Mouse (Mus musculus) embryonic facial prominence, embryonic 12.5 days (tissue): ENCODE data around the gene Zeb2. TPM values are rescaled to one million over a fixed set of nuclear protein-coding genes. Genes with fewer than 3 reads are reported as not detected.

Experiments
- ATAC-seq: fragments of 200-750 bp; cut with Nextera tagmentation; 2 replicates; pipeline ENCODE4 v1.8.0; 2017; ENCODE audit not compliant: insufficient number of reproducible peaks, insufficient read depth, low FRiP score, low TSS enrichment
- H3K27ac ChIP-seq: fragments of 300-500 bp; sonication (generic); 2 replicates; pipeline ENCODE4 v1.5.1; 2016; ENCODE audit warnings: mild to moderate bottlenecking
- H3K27me3 ChIP-seq: fragments of 300-500 bp; sonication (generic); 2 replicates; pipeline ENCODE4 v1.6.1; 2016; ENCODE audit warnings: mild to moderate bottlenecking, moderate library complexity
- H3K36me3 ChIP-seq: fragments of 300-500 bp; sonication (generic); 2 replicates; pipeline ENCODE4 v1.6.1; 2016; ENCODE audit warnings: mild to moderate bottlenecking
- H3K4me1 ChIP-seq: fragments of 300-500 bp; sonication (generic); 2 replicates; pipeline ENCODE4 v1.6.1; 2016
- H3K4me2 ChIP-seq: fragments of 300-500 bp; sonication (generic); replicated peaks from 2 replicates; pipeline ENCODE4 v1.6.1; 2016; ENCODE audit warnings: mild to moderate bottlenecking, moderate library complexity
- H3K4me3 ChIP-seq: fragments of 300-500 bp; sonication (generic); 2 replicates; pipeline ENCODE4 v1.5.1; 2016; ENCODE audit warnings: mild to moderate bottlenecking
- H3K9ac ChIP-seq: fragments of 300-500 bp; sonication (generic); 2 replicates; pipeline ENCODE4 v1.6.1; 2016; ENCODE audit warnings: mild to moderate bottlenecking, moderate library complexity
- H3K9me3 ChIP-seq: fragments of 300-500 bp; sonication (generic); 2 replicates; pipeline ENCODE4 v1.6.1; 2016; ENCODE audit warnings: mild to moderate bottlenecking, moderate library complexity
- WGBS: fragments of 180-500 bp; shearing (Covaris S2); methylation state at CpG from one replicate; pipeline ENCODE4 v1.1.7; 2016; 5-methylcytosine and 5-hydroxymethylcytosine counted together
- polyA plus RNA-seq: library from polyadenylated mRNA; unstranded; fragments of >200 nt; fragmentation: Nextera tagmentation; extraction: Ambion mirVana; gene quantifications from 2 replicates; pipeline ENCODE4 v1.2.1, GENCODE M21; 2016

The Zeb2 gene
- polyA plus RNA-seq, 1 experiment from 2014 or later, result 49.3 TPM

DNA sequence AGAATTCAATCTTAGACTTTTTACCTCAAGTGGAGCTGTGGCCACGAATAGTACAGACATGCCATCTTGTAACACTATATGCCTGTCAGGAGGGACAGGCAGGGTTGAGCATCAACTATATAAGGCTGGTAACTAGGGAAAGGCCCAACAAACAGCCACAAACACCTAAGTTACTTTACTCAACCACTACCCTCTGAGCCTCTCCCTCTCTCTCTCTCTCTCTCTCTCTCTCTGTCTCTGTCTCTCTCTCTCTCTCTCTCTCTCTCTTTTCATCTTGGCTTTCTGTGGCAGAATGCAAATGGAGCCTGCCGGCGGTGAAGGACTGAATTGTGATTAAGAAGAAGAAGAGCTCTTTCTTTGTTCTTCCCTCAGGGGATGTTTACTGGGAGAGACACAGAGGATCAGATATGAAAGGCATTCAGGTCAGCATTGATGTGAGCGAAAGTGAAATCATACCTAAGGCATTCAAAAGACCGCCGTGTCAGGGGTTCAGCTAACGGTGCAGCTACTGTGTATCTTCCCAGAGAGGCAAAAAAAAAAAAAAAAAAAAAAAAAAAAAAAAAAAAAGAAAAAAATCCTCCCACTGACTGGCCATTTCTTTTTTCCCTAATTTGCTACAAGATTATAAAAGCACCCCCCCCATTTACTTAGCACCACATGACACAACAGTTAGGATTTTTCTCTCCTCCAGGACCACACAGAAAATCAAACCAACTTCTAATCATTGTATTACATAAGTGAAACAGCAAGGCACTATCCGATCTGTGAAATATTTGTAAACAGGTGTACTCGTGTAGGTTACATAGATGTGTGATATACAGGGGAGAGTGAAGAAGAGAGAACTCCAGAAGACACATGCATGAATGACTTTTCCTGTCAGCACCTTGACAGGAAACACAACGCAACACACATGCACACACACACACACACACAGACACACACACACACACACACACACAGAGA, 13.9 kb downstream of the Zeb2 start:
- H3K4me1 ChIP-seq, result peaks cover 42% of the 10 kb centered on the region
- no peaks in the 10 kb centered on the region for H3K36me3 ChIP-seq
- ATAC-seq, result no peak
- H3K4me3 ChIP-seq, result no peak overlapping the region
- peak overlapping the region; percentile 13 for H3K4me2 ChIP-seq
- H3K9me3 ChIP-seq, result no peaks in the 10 kb centered on the region
- H3K27me3 ChIP-seq, result peaks cover 9% of the 10 kb centered on the region; the same call in 1 of the 2 replicates
- H3K9ac ChIP-seq, result no peak overlapping the region
- no peak overlapping the region for H3K27ac ChIP-seq
- 19% methylated on average over 10 of the region's 10 CpGs for WGBS

DNA sequence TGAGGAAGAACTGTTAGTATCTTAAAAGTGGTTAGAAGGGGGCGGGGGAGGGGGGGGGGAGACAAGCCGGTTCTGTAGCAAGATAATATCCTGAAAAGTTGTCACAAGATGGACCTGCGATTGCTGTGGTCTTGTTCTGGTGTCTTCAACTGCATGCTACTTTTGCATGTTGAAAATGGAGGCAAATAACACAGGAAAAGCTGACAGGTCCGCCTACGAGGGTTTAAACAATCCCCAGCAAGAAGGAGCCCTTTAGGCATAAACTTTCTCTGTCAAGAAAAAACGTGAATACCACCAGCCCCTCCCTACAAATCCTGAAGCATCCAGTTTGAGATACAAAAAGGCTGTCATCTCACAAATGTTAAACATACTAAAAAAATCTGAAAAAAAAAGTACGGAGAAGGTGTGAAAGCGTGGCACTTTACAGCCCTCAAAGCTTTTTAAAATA, 15.0 kb downstream of the Zeb2 start:
- no peaks in the 10 kb centered on the region for H3K36me3 ChIP-seq
- no peak overlapping the region for H3K4me2 ChIP-seq
- ATAC-seq, result no peak
- WGBS, result 50% methylated on average over 8 of the region's 8 CpGs
- no peak overlapping the region for H3K27ac ChIP-seq
- H3K9me3 ChIP-seq, result no peaks in the 10 kb centered on the region
- H3K9ac ChIP-seq, result no peak overlapping the region
- H3K4me1 ChIP-seq, result peaks cover 42% of the 10 kb centered on the region
- no peak overlapping the region for H3K4me3 ChIP-seq
- H3K27me3 ChIP-seq, result peaks cover 9% of the 10 kb centered on the region; the same call in 1 of the 2 replicates

DNA sequence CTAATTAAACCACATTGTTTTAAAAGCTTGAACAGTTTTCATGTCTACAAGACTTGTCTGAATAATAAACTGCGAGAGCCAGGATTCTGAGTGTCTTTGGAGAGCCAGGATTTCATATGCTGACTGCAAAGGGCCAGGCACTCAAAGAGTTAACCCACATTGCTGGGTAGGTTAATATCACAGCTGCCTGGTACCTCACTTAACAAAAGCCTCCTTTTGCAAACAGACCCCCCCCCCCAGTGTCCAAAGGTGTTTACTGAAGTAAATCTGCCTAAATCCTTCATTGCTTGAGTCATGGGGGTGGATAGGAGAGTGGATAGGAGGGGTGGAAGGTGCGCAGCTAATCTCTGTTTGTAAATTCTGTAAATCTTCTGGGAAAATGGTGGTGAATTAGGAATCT, 15.6 kb downstream of the Zeb2 start:
- Histone ChIP-seq H3K4me2 (no peak overlapping the region), H3K27ac (no peak overlapping the region), H3K36me3 (no peaks in the 10 kb centered on the region), H3K9me3 (no peaks in the 10 kb centered on the region), H3K4me1 (peaks cover 44% of the 10 kb centered on the region), H3K4me3 (no peak overlapping the region), H3K9ac (no peak overlapping the region), H3K27me3 (peaks cover 9% of the 10 kb centered on the region; the same call in 1 of the 2 replicates)
- 77% methylated on average over 2 of the region's 2 CpGs for WGBS
- no peak for ATAC-seq

DNA sequence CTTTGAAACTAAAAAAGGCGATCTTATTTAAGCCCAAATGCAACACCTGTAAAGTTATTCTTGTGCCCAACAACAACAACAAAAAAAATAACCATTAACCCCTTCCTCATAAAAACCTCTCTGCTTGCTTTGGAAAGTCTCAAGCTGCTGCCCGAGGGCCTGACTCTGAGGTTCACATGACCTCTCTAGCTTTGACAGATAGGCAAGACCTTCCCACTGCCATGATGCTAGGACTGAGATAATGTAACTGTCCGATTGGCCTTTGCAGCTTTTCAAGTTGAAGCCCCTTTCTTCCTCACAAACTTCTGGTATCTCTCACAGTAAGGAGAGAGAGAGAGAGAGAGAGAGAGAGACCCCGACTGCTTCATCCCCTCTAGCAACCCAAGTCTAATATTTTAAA, 16.2 kb downstream of the Zeb2 start:
- H3K4me1 ChIP-seq, result peaks cover 39% of the 10 kb centered on the region

DNA sequence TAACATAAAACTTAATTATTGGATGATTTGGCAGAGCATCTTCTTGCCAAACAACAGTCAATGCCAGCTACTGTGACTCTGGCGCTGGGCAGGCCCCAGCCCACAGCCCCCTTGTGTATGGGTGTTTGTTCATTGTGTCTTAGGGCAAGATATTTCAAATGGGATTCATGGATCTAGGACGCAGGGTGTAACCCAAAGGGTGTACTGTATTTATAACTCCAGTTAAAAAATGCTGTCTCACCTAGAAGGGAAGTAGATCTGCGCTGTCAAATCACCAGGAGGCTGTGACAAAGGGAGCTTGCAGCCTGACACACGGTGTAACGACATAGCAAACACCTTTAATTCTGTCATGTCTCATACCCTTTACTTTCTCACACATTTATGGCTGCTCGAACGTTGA, 16.6 kb downstream of the Zeb2 start:
- H3K4me2 ChIP-seq, result no peak overlapping the region
- H3K27me3 ChIP-seq, result peaks cover 5% of the 10 kb centered on the region; the same call in 1 of the 2 replicates
- H3K9me3 ChIP-seq, result no peaks in the 10 kb centered on the region
- 79% methylated on average over 7 of the region's 7 CpGs for WGBS
- no peak overlapping the region for H3K9ac ChIP-seq
- no peak overlapping the region for H3K27ac ChIP-seq
- no peaks in the 10 kb centered on the region for H3K36me3 ChIP-seq
- no peak for ATAC-seq
- H3K4me3 ChIP-seq, result no peak overlapping the region
- peaks cover 39% of the 10 kb centered on the region for H3K4me1 ChIP-seq

More for the DNA sequence above, 16.2 kb downstream of the Zeb2 start:
- H3K27ac ChIP-seq, result no peak overlapping the region
- peaks cover 9% of the 10 kb centered on the region; the same call in 1 of the 2 replicates for H3K27me3 ChIP-seq
- H3K36me3 ChIP-seq, result no peaks in the 10 kb centered on the region
- no peak overlapping the region for H3K4me2 ChIP-seq
- H3K4me3 ChIP-seq, result no peak overlapping the region
- H3K9ac ChIP-seq, result no peak overlapping the region
- WGBS, result 62% methylated on average over 4 of the region's 4 CpGs
- no peaks in the 10 kb centered on the region for H3K9me3 ChIP-seq
- no peak for ATAC-seq

DNA sequence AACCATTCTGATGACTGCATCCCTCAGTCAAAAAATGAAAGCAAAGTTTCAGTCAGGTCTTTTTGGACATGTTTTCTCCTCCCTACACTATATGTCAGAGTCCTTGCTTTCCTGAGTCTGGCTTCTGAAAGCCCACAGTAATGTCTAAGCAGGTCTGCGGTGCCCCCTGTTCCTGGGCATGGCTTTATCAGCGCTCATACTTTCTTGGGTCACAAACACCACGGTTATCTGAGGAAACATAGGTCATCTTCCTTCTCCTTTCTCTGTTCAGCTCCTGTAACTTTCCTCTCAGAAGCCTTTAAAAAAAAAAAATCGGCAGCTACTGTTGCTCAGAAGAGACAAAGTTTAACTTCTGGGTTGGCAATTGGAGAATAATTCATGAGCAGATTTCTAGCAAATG, 17.2 kb downstream of the Zeb2 start:
- H3K9ac ChIP-seq, result no peak overlapping the region
- no peak overlapping the region for H3K4me3 ChIP-seq
- H3K36me3 ChIP-seq, result no peaks in the 10 kb centered on the region
- no peaks in the 10 kb centered on the region for H3K9me3 ChIP-seq
- no peak overlapping the region for H3K27ac ChIP-seq
- WGBS, result 88% methylated on average over 4 of the region's 4 CpGs
- no peak overlapping the region for H3K4me2 ChIP-seq
- no peak for ATAC-seq
- H3K4me1 ChIP-seq, result peaks cover 34% of the 10 kb centered on the region
- H3K27me3 ChIP-seq, result no peaks in the 10 kb centered on the region

DNA sequence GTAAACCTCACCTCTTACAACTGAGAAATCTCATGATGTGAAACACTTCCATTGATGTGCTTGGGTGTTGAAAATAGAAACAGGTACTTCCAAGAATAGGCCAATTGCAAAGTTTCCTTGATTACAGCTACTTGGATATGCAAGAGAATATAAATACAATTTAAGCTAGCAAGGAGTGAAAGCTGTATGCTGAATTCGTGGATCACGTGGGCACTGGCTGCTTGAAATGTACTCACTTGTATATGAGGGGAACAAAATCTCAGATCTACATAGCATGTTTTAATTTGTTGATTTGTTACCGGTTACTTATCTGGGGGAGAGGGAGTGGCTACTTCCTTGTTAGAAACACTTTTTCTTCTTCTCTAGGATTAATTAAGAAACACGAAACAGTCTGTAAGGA, 18.1 kb downstream of the Zeb2 start:
- Histone ChIP-seq H3K4me2 (no peak overlapping the region), H3K27ac (no peak overlapping the region), H3K4me3 (no peak overlapping the region), H3K9me3 (no peaks in the 10 kb centered on the region), H3K36me3 (no peaks in the 10 kb centered on the region), H3K27me3 (no peaks in the 10 kb centered on the region), H3K4me1 (peaks cover 28% of the 10 kb centered on the region), H3K9ac (no peak overlapping the region)
- no peak for ATAC-seq
- 76% methylated on average over 4 of the region's 4 CpGs for WGBS

DNA sequence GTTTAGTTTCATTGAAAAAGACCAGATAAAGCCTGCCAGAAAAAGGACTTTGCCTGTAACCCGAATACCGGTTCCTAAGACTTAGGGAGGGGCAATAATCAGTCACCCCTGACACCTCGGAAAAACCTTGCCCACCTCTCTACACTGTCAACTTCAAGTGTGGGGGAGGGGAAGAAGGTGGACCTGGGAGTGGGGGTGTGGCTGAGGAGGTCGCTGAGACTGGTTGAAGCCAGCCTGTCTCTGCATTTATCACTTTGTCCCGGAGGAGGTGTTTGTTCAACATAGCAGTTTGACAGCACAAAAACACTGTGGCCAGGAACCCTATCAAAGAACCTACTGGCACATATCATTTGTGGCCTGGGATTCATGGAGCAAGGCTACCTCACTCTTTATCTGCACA, 19.2 kb downstream of the Zeb2 start:
- no peaks in the 10 kb centered on the region for H3K36me3 ChIP-seq
- 7% methylated on average over 5 of the region's 5 CpGs for WGBS
- no peak overlapping the region for H3K9ac ChIP-seq
- no peak overlapping the region for H3K4me2 ChIP-seq
- ATAC-seq, result no peak
- H3K27ac ChIP-seq, result no peak overlapping the region
- no peak overlapping the region for H3K4me3 ChIP-seq
- peaks cover 24% of the 10 kb centered on the region for H3K4me1 ChIP-seq
- H3K9me3 ChIP-seq, result no peaks in the 10 kb centered on the region
- H3K27me3 ChIP-seq, result no peaks in the 10 kb centered on the region

DNA sequence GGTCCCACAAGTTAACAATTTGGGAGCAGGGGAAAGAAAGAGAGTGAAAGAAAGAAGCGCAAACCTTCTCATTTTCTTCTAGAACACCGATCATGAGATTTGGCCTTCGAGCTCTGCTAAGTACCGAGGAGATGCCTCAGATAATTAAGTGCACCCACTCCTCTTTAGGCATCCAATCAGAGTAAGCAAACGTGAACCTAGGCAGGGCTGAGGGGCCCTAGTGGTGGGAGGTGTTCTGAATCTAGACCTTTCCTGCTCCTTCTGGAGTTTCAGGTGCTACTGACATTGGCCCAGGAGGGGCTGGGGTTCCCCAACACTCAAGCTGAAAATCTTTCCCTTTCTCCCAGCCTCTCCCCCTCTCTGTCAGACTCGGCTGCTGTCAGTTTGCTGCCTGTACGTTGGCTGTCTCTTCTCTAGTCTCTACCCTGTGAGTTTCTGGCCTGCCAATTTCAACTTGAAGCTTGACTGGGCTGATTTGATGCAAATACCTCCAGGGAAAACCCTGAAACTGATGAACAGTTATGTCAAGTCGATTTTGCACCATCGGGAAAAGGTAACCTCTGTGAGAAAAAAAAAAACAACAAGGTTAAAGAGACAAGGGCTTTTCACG, 20.5 kb downstream of the Zeb2 start:
- H3K4me1 ChIP-seq, result peaks cover 15% of the 10 kb centered on the region
- no peak overlapping the region for H3K9ac ChIP-seq
- no peak overlapping the region for H3K4me3 ChIP-seq
- H3K36me3 ChIP-seq, result no peaks in the 10 kb centered on the region
- 42% methylated on average over 10 of the region's 10 CpGs for WGBS
- ATAC-seq, result no peak
- H3K27me3 ChIP-seq, result no peaks in the 10 kb centered on the region
- H3K27ac ChIP-seq, result no peak overlapping the region
- no peaks in the 10 kb centered on the region for H3K9me3 ChIP-seq
- H3K4me2 ChIP-seq, result no peak overlapping the region

DNA sequence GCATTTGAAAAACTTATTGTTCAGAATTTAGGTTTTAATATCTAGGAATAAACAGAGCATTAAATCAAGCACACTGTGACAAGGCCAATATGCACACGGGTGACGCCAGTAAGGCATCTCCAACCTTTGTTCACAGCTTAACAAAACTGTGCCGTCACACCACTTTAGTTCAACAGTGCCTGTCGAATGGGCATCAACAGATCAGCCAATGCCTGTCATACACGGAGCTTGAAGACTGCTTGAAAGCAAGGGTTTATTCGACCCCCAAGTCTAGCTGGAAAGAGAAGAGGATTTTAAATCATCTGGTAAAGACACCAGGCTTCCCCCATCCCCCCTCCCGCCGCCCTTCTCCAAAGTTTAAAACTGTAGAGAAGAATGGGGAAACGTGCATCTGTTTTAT, 21.4 kb downstream of the Zeb2 start:
- no peak overlapping the region for H3K9ac ChIP-seq
- no peaks in the 10 kb centered on the region for H3K9me3 ChIP-seq
- H3K27ac ChIP-seq, result no peak overlapping the region
- no peak overlapping the region for H3K4me2 ChIP-seq
- no peaks in the 10 kb centered on the region for H3K27me3 ChIP-seq
- no peaks in the 10 kb centered on the region for H3K36me3 ChIP-seq
- H3K4me1 ChIP-seq, result peaks cover 12% of the 10 kb centered on the region
- ATAC-seq, result no peak
- WGBS, result 58% methylated on average over 9 of the region's 9 CpGs
- no peak overlapping the region for H3K4me3 ChIP-seq

DNA sequence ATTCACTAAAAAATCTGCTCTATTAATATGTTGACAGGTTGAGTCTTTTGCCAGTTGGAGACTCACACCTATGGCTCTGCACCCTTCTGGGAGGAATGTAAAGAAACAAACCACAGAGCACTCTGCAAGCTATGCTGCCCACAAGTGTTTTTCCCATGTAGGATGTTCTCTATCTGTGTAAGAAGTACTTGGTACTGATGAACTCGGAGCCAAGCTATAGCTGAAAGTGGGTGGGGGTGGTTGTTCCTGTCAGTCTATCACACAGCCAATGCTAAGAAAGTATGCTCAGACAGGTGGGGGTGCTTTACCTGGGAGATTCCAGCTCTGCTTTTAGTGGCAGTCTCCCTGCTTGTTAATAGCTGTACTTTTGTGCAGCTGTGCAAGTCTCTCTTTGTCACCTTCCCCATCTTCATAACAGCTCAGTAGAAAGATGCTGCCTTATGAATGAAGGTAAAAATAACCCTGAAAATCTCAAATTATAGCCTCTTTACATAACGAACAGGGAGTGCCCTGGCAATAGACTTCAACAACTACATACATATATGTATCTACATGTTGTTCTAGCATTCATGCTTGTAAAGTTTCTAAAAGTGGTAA, 22.7 kb downstream of the Zeb2 start:
- no peak for ATAC-seq
- Histone ChIP-seq H3K9ac (no peak overlapping the region), H3K4me1 (peaks cover 18% of the 10 kb centered on the region), H3K9me3 (no peaks in the 10 kb centered on the region), H3K4me3 (no peak overlapping the region), H3K27me3 (no peaks in the 10 kb centered on the region), H3K27ac (no peak overlapping the region), H3K4me2 (no peak overlapping the region), H3K36me3 (no peaks in the 10 kb centered on the region)
- WGBS, result 77% methylated on average over 2 of the region's 2 CpGs
